Mouse (Mus musculus): ENCODE measurements at regions not wholly inside any gene's neighbourhood (a gene's known extent, or its start where the extent isn't known, plus 50 kb on each side); places are given as distances from the start of the nearest gene placed in this dataset.

- H3K4me3 ChIP-seq (replicated peaks; ENCODE audit: low read depth, low read length), result no peak overlapping the region
- DNase-seq (ENCODE audit: low spot score) (no peak), ATAC-seq (replicated peaks; ENCODE audit: low FRiP score, low read depth) (no peak)
- no peaks in the 10 kb centered on the region for H3K4me1 ChIP-seq (replicated peaks; ENCODE audit: insufficient read depth, low read length)
- 100% methylated on average over 2 of the region's 2 CpGs for WGBS
- H3K9me3 ChIP-seq (replicated peaks; ENCODE audit: low read length), result no peaks in the 10 kb centered on the region
- TF ChIP-seq CTCF (IDR thresholded peaks at IDR 0.05; ENCODE audit: low read depth), result no peak
- no peaks in the 10 kb centered on the region for H3K36me3 ChIP-seq (ENCODE audit: insufficient read depth, low read length)
- no peak overlapping the region for H3K9ac ChIP-seq (ENCODE audit: low read depth, low read length)
- no peaks in the 10 kb centered on the region for H3K27me3 ChIP-seq (ENCODE audit: insufficient read depth, low read length)
- no peak overlapping the region for H3K4me2 ChIP-seq (ENCODE audit: low read length)
- no peak overlapping the region for H3K27ac ChIP-seq
These were observed 1245.7 kb upstream of the A1bg start for GRCm38 (mm10) chr15:62168522-62168921.

DNA sequence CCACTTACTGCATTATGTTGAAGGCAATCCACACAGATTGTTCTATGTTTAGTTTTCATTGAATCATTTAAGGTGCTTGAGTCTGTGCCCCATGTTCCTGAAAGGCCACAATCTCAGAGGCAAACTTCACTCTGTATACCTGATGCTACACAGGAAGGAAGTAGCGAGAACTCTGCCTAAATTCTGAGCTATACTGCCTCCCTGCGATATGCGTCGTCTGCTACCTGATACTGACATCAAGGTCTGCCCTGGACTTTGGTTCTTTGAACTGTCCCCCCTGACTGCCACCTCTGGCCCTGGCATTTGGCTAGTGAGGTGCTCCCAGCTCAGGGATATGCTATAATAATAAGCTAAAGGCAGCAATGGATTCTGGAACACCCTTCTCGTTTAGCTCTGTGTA lies 1244.0 kb upstream of the A1bg start:
- ATAC-seq (replicated peaks; ENCODE audit: low FRiP score, low read depth) (no peak), DNase-seq (ENCODE audit: low spot score) (no peak)
- H3K27me3 ChIP-seq (ENCODE audit: insufficient read depth, low read length), result no peaks in the 10 kb centered on the region
- H3K27ac ChIP-seq, result no peak overlapping the region
- H3K9ac ChIP-seq (ENCODE audit: low read depth, low read length), result no peak overlapping the region
- no peak overlapping the region for H3K4me2 ChIP-seq (ENCODE audit: low read length)
- no peaks in the 10 kb centered on the region for H3K36me3 ChIP-seq (ENCODE audit: insufficient read depth, low read length)
- H3K4me3 ChIP-seq (replicated peaks; ENCODE audit: low read depth, low read length), result no peak overlapping the region
- H3K4me1 ChIP-seq (replicated peaks; ENCODE audit: insufficient read depth, low read length), result no peaks in the 10 kb centered on the region
- H3K9me3 ChIP-seq (replicated peaks; ENCODE audit: low read length), result no peaks in the 10 kb centered on the region
- no peak for TF ChIP-seq CTCF (IDR thresholded peaks at IDR 0.05; ENCODE audit: low read depth)
- 86% methylated on average over 5 of the region's 5 CpGs for WGBS

DNA sequence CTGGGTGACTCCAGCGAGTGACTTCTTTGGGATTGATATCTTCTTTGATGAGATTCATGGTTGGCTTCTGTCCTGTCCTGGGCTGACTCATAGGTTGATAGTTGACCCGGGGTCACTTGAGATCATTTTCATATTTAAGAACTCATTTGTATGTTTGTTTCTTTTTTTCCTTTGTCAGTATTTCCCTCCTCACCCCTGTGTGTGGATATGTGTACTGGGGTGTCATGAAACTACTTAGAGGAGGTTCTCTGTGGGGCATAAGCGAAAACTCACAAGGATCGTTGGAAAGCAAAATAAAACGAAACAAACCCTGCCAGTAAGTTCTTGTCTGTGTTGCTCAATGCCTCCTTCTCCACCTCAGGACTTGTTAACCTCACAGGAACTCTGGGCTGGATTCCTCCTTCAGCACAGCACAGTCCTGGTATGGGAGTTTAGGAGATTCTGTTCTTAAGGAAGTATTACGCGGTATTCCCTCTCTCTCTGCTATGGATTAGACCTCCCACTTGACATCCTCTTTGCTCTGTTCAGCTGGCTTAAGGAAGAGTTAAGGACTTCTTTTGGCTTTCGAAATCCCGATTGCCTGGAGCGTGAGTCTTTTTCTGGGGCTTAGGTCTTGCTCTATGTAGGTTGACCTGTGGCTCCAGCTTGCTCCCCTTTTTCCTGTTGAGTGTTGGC lies 1243.2 kb upstream of the A1bg start:
- H3K9ac ChIP-seq (ENCODE audit: low read depth, low read length), result no peak overlapping the region
- no peaks in the 10 kb centered on the region for H3K36me3 ChIP-seq (ENCODE audit: insufficient read depth, low read length)
- ATAC-seq (replicated peaks; ENCODE audit: low FRiP score, low read depth) (no peak), DNase-seq (ENCODE audit: low spot score) (no peak)
- H3K27me3 ChIP-seq (ENCODE audit: insufficient read depth, low read length), result no peaks in the 10 kb centered on the region
- 91% methylated on average over 10 of the region's 10 CpGs for WGBS
- no peak overlapping the region for H3K4me2 ChIP-seq (ENCODE audit: low read length)
- H3K4me3 ChIP-seq (replicated peaks; ENCODE audit: low read depth, low read length), result no peak overlapping the region
- no peak overlapping the region for H3K27ac ChIP-seq
- no peaks in the 10 kb centered on the region; the same call in 1 of the 2 replicates for H3K4me1 ChIP-seq (replicated peaks; ENCODE audit: insufficient read depth, low read length)
- TF ChIP-seq CTCF (IDR thresholded peaks at IDR 0.05; ENCODE audit: low read depth), result no peak
- H3K9me3 ChIP-seq (replicated peaks; ENCODE audit: low read length), result no peaks in the 10 kb centered on the region

GRCm38 (mm10) chr15:62164766-62165410 lies 1242.1 kb upstream of the A1bg start:
- no peaks in the 10 kb centered on the region; the same call in 1 of the 2 replicates for H3K4me1 ChIP-seq (replicated peaks; ENCODE audit: insufficient read depth, low read length)
- H3K4me2 ChIP-seq (ENCODE audit: low read length), result no peak overlapping the region
- no peak for TF ChIP-seq CTCF (IDR thresholded peaks at IDR 0.05; ENCODE audit: low read depth)
- no peak overlapping the region for H3K27ac ChIP-seq
- no peak for DNase-seq (ENCODE audit: low spot score)
- H3K9ac ChIP-seq (ENCODE audit: low read depth, low read length), result no peak overlapping the region
- WGBS, result 82% methylated on average over 9 of the region's 9 CpGs
- ATAC-seq (replicated peaks; ENCODE audit: low FRiP score, low read depth), result no peak
- no peaks in the 10 kb centered on the region for H3K36me3 ChIP-seq (ENCODE audit: insufficient read depth, low read length)
- H3K9me3 ChIP-seq (replicated peaks; ENCODE audit: low read length), result no peaks in the 10 kb centered on the region
- no peak overlapping the region for H3K4me3 ChIP-seq (replicated peaks; ENCODE audit: low read depth, low read length)
- no peaks in the 10 kb centered on the region for H3K27me3 ChIP-seq (ENCODE audit: insufficient read depth, low read length)

DNA sequence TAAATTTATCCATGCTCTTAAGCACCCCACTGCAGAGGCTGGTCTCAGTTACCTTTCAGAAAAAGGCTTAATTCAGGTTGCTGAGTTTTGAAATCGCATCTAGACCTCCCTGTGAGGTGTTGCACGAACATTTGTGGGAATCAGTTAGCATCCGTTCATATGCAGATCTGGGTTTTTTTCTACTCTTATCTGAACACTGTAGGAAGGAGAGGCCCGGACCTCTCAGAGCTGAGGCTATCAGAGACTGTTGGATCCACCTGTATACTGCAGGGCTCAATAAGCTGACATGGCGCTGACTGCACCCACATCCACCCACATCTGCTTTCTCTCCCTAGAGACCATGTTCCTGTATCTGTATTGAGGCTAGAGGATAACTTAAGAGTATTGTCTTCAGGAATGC lies 1240.4 kb upstream of the A1bg start:
- H3K9ac ChIP-seq (ENCODE audit: low read depth, low read length), result no peak overlapping the region
- no peaks in the 10 kb centered on the region; the same call in 1 of the 2 replicates for H3K4me1 ChIP-seq (replicated peaks; ENCODE audit: insufficient read depth, low read length)
- no peak for TF ChIP-seq CTCF (IDR thresholded peaks at IDR 0.05; ENCODE audit: low read depth)
- H3K27ac ChIP-seq, result no peak overlapping the region
- no peak overlapping the region for H3K4me2 ChIP-seq (ENCODE audit: low read length)
- WGBS, result 94% methylated on average over 5 of the region's 5 CpGs
- no peaks in the 10 kb centered on the region for H3K27me3 ChIP-seq (ENCODE audit: insufficient read depth, low read length)
- DNase-seq (ENCODE audit: low spot score) (no peak), ATAC-seq (replicated peaks; ENCODE audit: low FRiP score, low read depth) (no peak)
- H3K36me3 ChIP-seq (ENCODE audit: insufficient read depth, low read length), result no peaks in the 10 kb centered on the region
- H3K9me3 ChIP-seq (replicated peaks; ENCODE audit: low read length), result no peaks in the 10 kb centered on the region
- H3K4me3 ChIP-seq (replicated peaks; ENCODE audit: low read depth, low read length), result no peak overlapping the region

DNA sequence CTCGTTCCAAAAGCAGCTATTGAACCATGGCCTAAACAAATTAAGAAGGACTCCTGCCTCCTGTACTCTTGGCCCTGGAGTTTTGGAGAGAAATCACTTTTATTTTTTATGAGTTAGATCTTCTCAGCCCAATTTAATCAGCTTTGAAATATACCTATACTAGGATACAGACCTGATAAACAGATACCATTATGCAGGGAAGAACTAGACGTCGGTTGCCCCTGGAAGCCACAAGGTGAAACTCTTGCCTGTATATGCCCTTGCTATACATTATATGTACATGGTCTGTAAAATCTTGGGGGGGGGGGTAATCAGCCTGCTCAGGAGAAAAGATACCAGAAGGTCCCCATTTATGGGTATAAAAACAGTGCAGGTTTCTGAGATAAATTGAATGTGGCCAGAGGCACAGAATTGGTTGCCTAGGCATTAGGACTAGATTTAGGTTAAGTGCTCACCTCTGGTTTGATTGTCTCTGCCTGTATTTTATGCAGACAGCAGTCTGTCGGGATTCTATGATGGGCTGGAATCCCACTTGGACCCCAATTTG lies 1239.9 kb upstream of the A1bg start:
- no peak for ATAC-seq (replicated peaks; ENCODE audit: low FRiP score, low read depth)
- TF ChIP-seq CTCF (IDR thresholded peaks at IDR 0.05; ENCODE audit: low read depth), result no peak

More for the DNA sequence above, 1239.9 kb upstream of the A1bg start:
- Histone ChIP-seq H3K4me3 (replicated peaks; ENCODE audit: low read depth, low read length) (no peak overlapping the region), H3K36me3 (ENCODE audit: insufficient read depth, low read length) (no peaks in the 10 kb centered on the region), H3K27me3 (ENCODE audit: insufficient read depth, low read length) (no peaks in the 10 kb centered on the region), H3K9me3 (replicated peaks; ENCODE audit: low read length) (no peaks in the 10 kb centered on the region), H3K9ac (ENCODE audit: low read depth, low read length) (no peak overlapping the region), H3K27ac (no peak overlapping the region), H3K4me1 (replicated peaks; ENCODE audit: insufficient read depth, low read length) (no peaks in the 10 kb centered on the region; the same call in 1 of the 2 replicates), H3K4me2 (ENCODE audit: low read length) (no peak overlapping the region)
- no peak for DNase-seq (ENCODE audit: low spot score)
- WGBS, result 79% methylated on average over 4 of the region's 4 CpGs
